Mouse (Mus musculus): ENCODE measurements around the gene Rgs7.

Rgs7 gene

DNA sequence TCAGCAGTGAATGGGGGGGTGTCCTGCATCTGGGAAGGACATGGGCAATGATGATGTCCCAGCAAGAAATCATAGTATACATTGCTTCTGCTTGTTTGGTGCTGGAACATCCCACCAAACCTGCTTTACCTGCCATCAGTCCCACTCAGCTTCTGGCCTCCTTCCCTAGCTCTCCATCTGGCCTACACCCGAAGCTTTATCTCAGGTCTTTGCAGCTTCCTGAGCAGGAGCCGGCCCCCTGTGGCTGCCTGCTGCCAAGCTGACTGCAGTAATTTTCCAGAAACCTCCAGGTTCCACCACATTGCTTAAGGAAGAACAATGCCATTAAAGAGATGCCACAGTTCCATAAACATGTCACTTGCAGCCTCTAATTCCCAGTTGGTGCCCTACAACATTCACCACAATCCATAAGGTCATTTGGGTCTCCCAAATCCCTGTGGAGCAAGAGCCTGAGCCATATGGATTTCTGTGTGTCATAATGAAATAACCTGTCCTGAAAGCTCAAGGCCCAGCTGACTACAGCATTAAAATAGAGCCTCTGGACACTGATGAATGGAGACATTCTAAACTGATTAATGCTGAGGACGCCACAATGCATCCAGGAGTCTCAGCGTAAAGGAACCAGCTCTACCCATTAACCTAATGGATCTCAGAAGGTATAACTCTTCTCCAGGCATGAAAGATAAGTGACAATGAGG is 60.8 kb downstream of the Rgs7 start:
- CTCF ChIA-PET = no interaction called here

DNA sequence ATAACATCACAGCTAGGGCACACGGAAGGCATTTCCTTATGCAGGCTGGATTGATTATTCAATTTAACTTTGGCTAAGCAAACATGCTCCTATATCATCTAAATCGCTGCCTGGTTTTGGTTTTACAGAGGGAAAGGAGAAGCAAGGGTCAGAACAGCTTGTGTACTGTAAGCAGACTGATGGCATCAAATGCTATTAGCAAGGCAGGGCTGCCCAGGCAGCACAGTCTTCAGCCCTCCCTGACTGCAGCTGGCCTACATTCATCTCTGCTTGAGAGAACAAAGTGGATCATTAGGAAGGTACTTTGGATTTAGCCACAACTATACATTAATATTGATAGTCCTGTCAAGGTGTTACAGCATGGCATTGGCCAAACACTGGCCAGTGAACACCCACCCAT is 65.2 kb downstream of the Rgs7 start:
- CTCF ChIA-PET = no interaction called here

DNA sequence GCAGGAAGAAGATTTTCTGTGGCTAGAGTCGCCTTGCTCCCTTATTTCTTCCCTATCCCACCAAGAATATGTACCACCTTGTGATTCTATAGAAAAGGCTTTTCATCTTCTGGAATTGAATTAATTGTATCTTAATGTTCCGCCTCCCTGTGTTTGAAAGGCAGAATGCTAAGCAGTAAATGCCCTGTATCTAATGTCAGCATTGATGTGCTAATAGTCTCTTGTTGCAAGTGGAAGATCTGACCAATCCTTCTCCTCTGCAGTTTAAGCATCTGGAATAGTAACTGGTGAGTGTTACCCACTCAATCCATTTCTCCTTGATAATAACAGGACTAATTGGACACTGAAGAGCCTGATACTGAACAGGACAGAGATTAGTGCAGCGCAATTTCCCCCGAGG is 65.9 kb downstream of the Rgs7 start:
- CTCF ChIA-PET = no interaction called here

DNA sequence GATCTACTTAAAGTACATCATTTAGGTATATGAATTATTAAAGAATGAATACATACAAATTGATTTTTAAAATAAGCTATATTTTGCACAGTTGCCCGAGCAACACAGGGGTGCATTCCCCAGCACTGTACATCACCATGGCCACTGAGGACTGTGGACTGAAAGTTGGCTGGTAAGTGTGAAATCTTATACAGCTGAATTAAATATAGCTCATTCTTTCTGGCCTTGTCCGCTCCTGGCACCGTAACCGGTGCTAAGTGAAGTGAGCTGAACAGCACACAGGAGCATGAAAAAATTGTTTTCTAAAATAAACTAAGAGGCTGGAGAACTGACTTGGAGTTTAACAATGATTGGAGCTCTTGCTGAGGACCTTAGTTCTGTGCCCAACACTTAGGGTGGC is 71.4 kb downstream of the Rgs7 start:
- CTCF ChIA-PET = no interaction called here

DNA sequence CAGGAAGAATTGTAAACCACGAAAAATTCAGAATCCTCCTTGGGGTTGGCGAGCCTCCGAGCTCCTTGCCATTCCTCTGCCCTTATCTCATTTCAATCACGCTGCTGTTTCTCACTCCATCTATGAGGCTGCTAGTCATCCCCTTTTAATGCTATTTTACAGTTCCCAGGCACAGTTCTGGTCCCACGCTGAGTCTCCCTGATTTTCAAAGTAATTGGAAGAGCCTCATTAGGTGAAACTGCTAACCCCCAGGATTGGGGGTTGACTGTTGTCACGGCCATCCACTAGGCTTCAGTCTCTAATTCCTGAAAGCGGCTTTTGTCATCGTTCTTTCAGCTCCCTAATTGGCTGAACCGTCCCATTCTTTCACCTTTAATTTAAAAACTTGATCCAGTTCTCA is 76.6 kb downstream of the Rgs7 start:
- CTCF ChIA-PET = no interaction called here

DNA sequence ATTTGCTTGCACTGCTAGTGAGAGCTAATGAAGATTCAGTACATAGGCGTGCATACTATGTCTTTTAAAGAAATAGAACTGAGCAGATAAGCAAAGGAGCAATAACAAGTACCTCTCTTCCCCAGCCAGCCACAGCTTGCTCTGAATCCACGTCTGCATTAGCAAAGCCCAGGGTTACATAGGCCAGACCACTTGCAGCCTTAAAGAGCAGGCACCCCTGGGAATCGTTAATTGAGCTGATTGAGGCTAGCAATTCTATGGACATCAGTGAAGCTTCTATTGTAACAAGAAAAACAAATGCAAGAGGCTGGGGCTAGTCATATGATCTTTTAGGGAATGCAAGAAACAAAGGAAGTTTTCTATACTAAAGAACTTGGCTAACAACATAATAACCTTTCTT is 81.9 kb downstream of the Rgs7 start:
- CTCF ChIA-PET = no interaction called here

DNA sequence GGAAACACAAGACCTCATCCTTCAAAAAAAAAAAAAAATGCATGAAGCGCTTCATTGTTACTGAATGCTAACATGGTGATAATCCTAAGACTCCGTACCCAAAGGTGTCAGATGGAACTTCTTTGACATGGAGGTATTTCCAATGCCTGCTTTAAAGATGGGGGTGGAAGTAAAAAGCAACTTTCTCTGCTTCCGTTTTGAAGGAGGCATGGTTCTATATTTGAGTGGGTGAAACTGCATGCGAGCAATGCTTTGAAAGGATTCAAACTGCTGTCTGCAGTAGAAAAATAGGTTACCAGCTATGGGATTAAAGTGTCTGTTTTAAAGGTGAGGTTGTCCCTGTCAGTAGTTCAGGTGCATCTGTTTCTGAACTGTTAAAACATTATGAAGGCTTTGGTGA is 100.4 kb downstream of the Rgs7 start:
- CTCF ChIA-PET = interaction anchor here (0.7 kb wide), 1 partner anchor 539 kb away, joined by 8 read pairs; no protein-coding TSS in a partner anchor

DNA sequence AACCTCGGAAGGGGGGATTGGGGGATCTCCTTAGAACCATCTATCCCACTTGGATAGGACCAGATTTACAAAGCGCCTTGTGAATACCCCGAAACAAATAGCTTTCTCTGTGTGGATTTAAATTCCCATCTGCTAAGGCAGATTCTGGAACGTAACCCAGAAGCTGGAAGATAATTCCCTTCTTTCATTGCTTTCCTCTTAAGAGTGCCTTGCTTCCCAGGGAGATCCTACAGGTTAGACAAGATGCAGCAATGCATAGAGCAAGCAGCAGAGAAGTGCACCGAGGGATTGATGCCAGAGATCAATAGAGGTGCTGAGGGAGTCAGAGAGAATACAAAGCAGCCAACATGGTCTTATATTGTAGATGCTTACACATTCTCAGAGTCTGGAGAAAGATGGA is 103.0 kb downstream of the Rgs7 start:
- CTCF ChIA-PET = no interaction called here

DNA sequence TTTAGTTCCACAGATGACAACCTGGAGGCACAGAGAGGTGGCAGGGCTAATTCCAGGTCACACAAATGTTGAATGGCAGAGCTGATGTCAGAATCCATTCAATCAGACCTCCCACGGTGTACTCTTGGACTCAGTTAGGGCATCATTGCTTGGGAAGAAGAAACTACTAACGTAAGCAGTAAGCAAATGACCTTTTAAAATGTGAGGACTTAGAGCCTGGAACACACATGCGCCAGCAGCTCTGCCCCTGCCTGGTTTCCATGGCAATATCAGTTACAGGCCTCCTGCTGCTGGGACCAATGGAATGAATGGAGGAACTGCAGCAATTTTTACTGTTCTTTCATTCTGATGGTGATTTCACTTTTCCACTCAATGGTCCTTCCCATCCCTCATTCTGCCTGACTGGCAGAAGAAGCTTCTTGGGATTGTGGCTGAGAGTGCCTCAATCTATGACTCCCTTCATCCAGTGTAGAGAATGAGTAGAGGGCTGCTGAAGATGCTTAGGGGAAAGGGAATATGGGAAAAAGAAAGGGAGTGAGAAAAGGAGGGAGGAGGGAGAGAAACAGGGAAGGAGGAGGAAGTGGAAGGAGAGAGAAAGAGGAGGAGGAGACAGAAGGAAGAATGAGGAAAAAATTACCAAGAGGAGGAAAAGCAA is 106.6 kb downstream of the Rgs7 start:
- CTCF ChIA-PET = no interaction called here

DNA sequence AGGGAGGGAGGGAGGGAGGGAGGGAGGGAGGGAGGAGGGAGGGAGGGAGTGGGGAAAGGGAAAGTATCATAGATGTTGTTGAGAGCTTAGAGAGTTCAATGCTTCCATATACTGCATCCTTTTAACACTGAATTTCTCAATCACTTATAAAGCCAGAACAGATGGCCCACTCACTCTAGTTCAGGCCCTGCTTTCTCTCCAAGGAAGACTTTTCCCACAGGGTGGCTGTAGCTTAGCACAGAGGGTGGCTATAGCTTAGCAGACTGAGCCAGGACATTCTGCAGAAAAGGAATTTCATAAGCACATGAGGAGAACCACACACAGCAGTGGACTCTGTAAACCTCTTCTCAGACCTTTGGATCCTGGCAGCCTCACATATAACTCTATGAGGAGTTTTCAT is 119.7 kb downstream of the Rgs7 start:
- CTCF ChIA-PET = no interaction called here

DNA sequence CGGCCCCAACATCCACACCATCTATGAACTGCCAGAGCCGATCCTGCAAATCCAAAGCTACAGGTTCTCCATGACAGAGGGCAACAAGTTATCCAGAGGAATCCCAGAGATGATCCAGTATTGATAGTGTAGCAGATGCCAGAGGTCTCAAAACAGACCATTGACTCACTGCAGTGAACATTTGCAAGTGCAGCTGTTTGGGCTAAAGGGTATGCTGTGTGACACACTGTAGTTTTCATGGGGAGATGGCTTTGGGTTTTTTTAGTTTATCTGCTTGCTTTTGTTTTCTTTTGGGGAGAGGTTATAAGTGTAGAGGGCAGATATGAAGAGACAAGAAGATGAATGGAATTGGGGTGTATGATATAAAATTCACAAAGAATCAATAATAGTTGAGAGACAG is 124.2 kb downstream of the Rgs7 start:
- CTCF ChIA-PET = no interaction called here

DNA sequence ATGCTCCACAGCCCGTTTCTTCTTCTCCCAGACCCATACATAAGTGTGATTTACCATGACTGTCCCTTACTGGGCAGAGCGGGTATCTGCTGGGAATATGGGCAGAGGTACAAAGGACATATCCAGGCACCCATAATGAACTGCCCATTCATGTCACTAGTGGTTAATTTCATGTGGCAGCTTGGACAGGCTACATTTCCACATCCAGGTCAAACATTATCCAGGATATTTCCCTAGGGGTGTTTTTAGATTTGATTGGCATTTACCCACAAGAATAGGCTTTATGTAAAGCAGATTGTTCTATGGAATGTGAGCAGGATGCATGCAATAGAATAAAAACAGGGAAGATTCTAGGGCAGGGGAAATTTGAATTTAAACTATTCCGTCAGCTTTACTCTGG is 128.7 kb downstream of the Rgs7 start:
- CTCF ChIA-PET = no interaction called here

DNA sequence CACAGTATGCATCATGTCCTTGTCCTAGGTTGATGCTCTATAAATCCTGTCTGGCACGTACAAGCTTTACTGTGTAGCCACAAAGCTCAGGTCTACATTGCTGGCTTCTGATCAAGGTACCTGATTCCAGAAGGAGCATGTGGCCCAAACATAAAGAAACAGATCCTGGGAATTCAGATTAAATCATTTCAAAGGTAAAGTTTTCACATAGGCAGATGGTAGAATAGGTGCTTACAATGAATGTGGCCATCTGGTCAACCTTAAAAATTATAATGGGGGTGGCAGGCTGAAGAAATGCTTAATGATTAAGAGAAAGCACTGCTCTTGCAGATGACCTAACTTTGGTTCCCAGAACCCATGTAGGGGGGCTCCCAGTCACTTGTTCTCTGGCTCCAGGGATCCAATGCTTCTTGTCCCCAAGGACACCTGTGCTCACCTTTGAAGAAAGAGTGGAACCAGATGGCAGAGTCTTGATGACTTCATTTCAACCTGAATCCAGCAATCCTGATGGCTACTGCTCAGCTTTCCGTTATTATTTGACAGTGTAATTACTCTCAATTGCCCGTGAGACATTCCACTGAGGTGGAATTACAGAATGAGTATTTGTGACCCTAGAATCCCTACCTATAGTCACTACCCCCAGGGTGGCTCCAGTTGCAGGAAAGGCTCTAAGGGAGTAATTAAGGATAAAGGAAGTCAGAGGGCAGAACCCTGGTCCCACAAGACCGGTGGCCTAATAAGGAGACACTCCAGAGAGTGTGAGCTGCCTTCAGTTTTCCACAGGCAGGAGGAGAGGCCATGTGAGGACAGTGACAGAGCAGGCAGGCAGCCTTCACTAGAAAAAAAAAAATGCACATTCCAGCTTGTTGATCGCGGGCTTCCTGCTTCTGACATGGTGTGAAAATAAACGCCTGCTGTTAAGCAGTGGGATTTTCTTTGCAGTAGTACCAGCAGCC is 132.6 kb downstream of the Rgs7 start:
- CTCF ChIA-PET = no interaction called here

DNA sequence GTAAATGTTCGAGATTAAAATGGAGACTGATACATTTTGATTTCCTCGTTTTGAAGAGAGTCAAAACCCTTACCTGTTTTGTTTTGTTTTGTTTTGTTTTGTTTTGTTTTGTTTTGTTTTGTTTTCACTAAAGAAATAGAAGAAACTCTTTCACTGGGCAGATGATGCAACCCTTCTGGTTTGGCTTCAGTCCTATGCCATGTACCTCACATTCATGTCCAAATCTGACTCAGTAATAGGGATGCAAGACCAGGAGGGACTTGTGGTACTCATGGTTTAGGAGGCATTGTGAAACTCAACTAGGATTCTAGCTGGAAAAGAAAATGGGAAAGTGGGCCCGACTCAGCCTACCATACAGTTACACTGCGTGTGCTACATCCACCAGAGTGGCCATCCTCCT is 139.4 kb downstream of the Rgs7 start:
- CTCF ChIA-PET = no interaction called here

DNA sequence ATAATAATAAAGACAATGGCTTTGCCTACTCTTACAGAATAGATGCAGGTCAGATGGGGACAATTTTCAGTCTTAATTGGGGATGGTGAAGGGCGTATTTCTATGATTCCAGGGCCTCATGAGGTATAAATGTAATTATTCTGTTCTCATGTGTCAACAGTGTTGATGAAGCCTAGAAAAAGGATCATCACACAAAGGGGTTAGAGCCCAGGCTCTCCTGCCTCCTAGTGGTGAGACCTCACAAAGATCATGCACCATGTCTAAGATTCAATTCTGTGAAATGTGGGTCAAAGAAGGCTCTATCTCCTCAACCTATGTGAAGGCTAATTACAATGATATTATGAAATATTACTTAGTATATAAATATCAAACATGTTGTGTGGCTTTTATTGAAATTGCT is 146.1 kb downstream of the Rgs7 start:
- CTCF ChIA-PET = no interaction called here

DNA sequence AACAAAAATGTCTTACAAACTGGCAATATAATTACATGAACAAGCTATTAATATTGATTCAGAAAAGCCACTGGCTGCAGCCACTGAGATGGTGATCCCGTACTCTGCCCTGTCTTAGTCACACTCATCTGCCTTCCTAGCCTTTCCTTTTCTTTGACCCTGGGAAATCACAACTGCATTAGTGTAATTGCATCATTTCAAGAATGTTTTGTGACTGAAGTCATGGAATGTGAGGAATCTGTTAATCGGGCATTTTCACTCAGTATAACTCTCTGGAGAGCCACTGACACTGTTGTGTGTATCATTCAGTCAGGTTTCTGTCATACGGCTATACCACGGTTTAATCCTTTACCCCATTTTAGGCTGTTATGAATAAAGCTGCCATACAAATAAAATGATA is 156.1 kb downstream of the Rgs7 start:
- CTCF ChIA-PET = no interaction called here

DNA sequence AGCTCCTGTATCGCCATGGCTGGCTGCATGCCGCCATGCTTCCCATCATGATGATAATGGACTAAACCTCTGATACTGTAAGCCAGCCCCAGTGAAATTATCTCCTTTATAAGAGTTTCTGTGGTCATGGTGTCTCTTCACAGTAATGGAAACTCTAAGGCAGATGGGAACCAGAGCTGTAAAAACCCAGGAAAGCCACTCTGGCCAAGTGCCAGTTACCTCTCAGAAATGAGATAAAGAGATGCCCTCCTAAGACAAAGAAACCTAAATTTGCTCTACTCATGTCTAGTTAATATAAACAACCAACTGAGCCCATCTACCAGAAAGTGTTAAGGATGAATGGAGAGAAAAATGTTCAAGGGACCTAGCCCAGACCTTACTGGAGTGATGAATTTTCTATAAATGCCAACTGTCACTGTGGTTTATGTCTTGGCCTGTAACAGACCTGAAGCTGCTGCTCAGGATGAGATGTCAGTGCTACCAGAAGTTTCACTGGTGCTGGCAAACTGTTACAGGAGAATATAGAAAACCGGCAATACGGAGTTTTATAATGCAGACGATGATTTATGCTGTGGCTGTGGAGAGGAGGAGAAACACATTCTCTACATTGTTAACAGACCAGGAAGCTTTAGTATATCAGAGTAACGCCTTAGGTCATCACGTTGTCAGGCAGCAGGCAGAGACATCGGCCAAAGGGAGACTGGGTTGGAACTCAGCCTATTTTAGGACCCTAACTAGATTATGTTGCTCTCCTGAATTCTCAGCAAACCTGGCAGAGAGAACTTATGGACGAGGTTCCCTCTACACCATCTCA is 159.1 kb downstream of the Rgs7 start:
- CTCF ChIA-PET = no interaction called here

DNA sequence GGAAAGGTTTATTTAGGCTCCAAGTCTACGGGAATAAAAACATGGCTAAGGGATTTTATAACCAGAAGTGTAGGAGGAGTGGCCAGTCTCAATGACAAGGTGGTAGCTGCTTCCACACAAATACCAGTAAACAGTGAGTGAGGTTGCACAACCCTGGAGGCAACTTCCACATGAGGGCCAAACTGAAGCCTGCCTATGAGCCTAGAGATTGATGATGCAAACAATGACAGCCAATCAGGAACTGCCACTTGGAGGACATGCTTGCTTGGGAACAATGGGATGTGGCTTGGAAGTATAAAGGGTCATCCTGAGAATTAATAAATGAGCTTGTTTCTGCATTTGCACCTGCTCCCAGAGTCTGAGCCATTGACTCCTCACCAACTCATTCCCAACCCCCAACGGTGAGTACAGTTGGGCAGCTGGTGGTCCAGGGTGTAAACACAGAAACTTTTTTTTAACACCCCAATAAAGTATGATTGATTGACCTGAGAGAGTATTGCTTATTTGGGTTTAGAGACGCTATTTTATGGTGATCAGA is 162.3 kb downstream of the Rgs7 start:
- CTCF ChIA-PET = no interaction called here

DNA sequence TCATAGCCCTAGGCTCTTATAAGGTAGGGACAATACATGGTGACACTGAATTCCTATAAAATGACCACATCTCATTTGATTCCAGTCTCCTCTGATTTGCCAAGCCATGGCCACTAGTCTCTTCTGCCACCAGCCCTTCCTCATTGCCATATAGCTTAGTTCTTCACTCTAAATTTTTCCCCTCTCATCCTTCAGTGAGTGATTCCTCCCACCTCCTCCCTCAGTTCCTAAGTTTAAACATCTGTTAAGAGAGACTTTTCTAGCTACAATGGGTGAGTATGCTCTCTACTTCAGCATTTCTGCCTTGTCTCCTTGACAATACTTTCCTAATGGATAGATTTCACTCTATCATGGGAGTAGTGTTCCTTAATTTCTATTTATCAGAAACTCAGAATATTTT is 169.5 kb downstream of the Rgs7 start:
- CTCF ChIA-PET = no interaction called here

DNA sequence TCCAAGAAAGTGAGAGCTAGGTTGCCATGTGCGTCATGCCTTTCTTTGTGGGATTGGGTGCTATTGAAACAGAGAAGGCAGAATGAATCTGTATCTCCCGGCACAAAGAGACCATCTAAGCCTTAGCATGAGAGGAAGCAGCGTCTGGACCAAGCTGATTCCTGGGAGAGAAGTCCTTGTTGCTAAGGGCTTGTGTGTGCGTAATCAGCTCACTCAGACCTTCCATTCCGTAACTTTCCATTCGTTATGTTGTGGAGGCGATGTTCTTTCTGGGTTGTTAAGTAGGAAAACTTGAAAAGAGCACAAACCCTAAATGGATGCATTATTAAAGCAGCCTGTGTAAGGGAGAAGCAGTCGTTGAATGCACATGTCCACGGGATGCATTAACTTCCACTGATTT is 173.1 kb downstream of the Rgs7 start:
- CTCF ChIA-PET = no interaction called here

DNA sequence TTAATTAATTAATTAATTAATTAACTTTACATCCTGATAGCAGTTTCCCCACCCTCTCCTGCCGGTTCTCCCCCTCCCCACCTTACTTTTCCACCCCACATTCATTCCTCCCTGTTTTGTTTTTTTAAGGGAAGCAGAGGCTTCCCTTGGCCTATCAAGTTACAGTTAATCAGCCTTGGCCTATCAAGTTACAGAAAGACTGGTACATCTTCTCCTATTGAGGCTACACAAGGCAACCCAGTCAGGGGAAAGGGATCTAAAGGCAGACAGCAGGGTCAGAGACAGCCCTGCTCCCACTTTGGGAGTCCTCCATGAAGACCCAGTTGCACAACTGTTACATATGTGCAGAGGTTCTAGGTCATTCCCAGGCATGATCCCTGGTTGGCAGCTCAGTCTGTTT is 175.0 kb downstream of the Rgs7 start:
- CTCF ChIA-PET = no interaction called here

DNA sequence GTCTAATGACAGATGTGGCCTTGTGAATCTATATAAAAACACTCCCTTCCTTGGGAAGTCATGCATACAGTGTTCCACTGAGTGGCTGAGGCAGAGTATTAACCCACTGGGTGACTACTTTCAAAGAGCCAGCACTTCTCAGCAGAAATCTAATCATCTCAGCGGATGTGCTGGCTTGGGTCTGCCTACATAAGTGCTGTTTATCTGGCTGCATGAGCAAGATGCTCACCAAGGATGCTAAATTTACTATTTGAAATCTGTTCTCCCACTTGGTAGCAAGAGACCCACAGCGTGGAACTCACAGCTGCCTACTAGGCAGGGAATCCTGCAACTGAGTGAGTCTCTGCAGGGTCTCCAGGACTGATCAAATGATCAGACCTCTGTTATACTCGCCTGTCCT is 184.7 kb downstream of the Rgs7 start:
- CTCF ChIA-PET = no interaction called here
